Mouse (Mus musculus): ENCODE data around the gene Masp2.
A peak's percentile ranks its signal among the peaks of the same experiment; 100 is the strongest.

- TF ChIP-seq POLR2A (IDR thresholded peaks at IDR 0.05; ENCODE audit: borderline replicate concordance, extremely low read depth, insufficient read depth, insufficient read length, poor library complexity, severe bottlenecking) (no peak), CTCF (IDR thresholded peaks at IDR 0.05; ENCODE audit: borderline replicate concordance, extremely low read depth, insufficient read depth, insufficient read length) (peak; percentile 83)
These were observed 41.8 kb downstream of the Masp2 start for GRCm38 (mm10) chr4:148644157-148644511.

Data from brain, embryonic 14.5 days (tissue).